Mouse (Mus musculus): ENCODE measurements around the gene Enthd1.

The Enthd1 gene

DNA sequence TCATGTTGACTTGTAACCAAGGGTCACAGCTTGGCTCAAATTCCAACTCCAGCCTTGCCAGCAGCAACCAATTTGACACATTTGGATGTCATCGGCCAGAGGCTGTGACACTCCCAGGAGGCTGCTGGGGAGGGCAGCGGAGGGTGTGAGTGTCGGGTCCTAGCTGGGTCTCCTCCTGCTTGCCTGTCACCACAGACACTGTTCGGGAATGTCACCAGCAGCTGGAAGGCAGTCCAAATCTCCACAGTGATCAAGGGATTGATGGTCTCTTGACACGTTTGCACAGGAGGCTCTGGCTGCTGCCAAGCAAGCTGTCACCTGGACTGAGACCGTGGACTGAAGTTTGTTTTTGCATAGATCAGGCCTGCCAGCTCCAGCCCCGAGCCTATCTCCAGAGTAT lies 154.3 kb downstream of the Enthd1 start:
- DNase-seq (ENCODE audit: low spot score in 2 of 2): no peak

DNA sequence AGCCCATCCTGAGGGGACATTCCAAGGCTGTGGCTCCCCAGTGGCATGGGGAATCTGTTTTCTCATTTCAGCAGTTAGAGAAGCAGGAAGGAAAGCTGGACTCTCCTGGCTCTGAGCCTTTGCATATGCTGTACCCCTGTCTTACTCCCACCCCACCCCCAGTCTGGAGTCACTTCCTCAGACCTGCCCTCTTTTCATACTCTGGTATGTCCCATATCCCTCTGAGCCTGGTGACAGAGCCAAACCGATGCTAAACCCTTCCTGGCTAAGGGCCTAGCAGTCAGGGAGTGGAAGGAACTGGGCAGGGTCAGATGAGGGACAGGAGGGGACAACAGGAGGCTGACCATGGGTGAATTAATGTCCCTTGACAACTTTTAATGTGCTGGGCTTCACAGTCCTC lies 157.1 kb downstream of the Enthd1 start:
- DNase-seq (ENCODE audit: low spot score in 2 of 2): no peak
